Mouse (Mus musculus) kidney, adult 2 months (tissue): ENCODE measurements at regions not wholly inside any gene's neighbourhood (a gene's known extent, or its start where the extent isn't known, plus 50 kb on each side); places are given as distances from the start of the nearest gene placed in this dataset.

Experiments
- CTCF ChIP-seq: fragments of 200-500 bp; conservative IDR thresholded peaks from 2 replicates; pipeline ENCODE4 v1.5.1; 2011; ENCODE audit warnings: low read depth, mild to moderate bottlenecking, control low read depth, low read length, moderate library complexity, mixed read lengths; ENCODE audit not compliant: insufficient read depth, insufficient read length
- POLR2A ChIP-seq: fragments of 200-500 bp; IDR thresholded peaks from one replicate; pipeline ENCODE4 v1.6.1; 2011; ENCODE audit warnings: low read depth, low read length, control low read depth

GRCm38 (mm10) chr16:95198795-95199563, 58.4 kb upstream of the Kcnj15 start:
- TF ChIP-seq CTCF (no peak), POLR2A (no peak)
